Mouse (Mus musculus): ENCODE data around the gene Adk. TPM values are rescaled to one million over a fixed set of nuclear protein-coding genes. Genes with fewer than 3 reads are reported as not detected.

The Adk gene
- polyA plus RNA-seq, 1 experiment: 18.5 TPM

GRCm38 (mm10) chr14:21237051-21237450 lies 184.7 kb downstream of the Adk start:
- no peaks in the 10 kb centered on the region for H3K36me3 ChIP-seq (ENCODE audit: control insufficient read depth, insufficient read depth, low read length)
- TF ChIP-seq POLR2A (IDR thresholded peaks at IDR 0.05; ENCODE audit: control insufficient read depth, extremely low read depth, insufficient read depth, low read length, poor library complexity) (no peak), CTCF (IDR thresholded peaks at IDR 0.05; ENCODE audit: borderline replicate concordance, control insufficient read depth, extremely low read depth, insufficient read depth, low read length, poor library complexity) (no peak)
- WGBS: 96% methylated on average over 2 of the region's 2 CpGs
- H3K4me1 ChIP-seq (replicated peaks; ENCODE audit: control insufficient read depth, insufficient read depth, low read length): no peaks in the 10 kb centered on the region
- no peak overlapping the region for H3K27ac ChIP-seq (ENCODE audit: control insufficient read depth, insufficient read depth, low read length)
- DNase-seq: no peak
- H3K4me3 ChIP-seq (ENCODE audit: control insufficient read depth, insufficient read depth, low read length): no peak overlapping the region
- H3K27me3 ChIP-seq (ENCODE audit: control insufficient read depth, insufficient read depth, low read length): no peaks in the 10 kb centered on the region

GRCm38 (mm10) chr14:21241105-21241504 lies 188.7 kb downstream of the Adk start:
- no peak for TF ChIP-seq CTCF (IDR thresholded peaks at IDR 0.05; ENCODE audit: borderline replicate concordance, control insufficient read depth, extremely low read depth, insufficient read depth, low read length, poor library complexity)
- TF ChIP-seq POLR2A (IDR thresholded peaks at IDR 0.05; ENCODE audit: control insufficient read depth, extremely low read depth, insufficient read depth, low read length, poor library complexity): no peak
- Histone ChIP-seq H3K36me3 (ENCODE audit: control insufficient read depth, insufficient read depth, low read length) (no peaks in the 10 kb centered on the region), H3K4me3 (ENCODE audit: control insufficient read depth, insufficient read depth, low read length) (no peak overlapping the region), H3K4me1 (replicated peaks; ENCODE audit: control insufficient read depth, insufficient read depth, low read length) (no peaks in the 10 kb centered on the region), H3K27me3 (ENCODE audit: control insufficient read depth, insufficient read depth, low read length) (no peaks in the 10 kb centered on the region), H3K27ac (ENCODE audit: control insufficient read depth, insufficient read depth, low read length) (no peak overlapping the region)
- DNase-seq: no peak
- WGBS: 97% methylated on average over 5 of the region's 5 CpGs

- no peaks in the 10 kb centered on the region for H3K27me3 ChIP-seq (ENCODE audit: control insufficient read depth, insufficient read depth, low read length)
- no peak overlapping the region for H3K4me3 ChIP-seq (ENCODE audit: control insufficient read depth, insufficient read depth, low read length)
- H3K27ac ChIP-seq (ENCODE audit: control insufficient read depth, insufficient read depth, low read length): no peak overlapping the region
- DNase-seq: no peak
- WGBS: 96% methylated on average over 5 of the region's 5 CpGs
- TF ChIP-seq POLR2A (IDR thresholded peaks at IDR 0.05; ENCODE audit: control insufficient read depth, extremely low read depth, insufficient read depth, low read length, poor library complexity) (no peak), CTCF (IDR thresholded peaks at IDR 0.05; ENCODE audit: borderline replicate concordance, control insufficient read depth, extremely low read depth, insufficient read depth, low read length, poor library complexity) (no peak)
- H3K4me1 ChIP-seq (replicated peaks; ENCODE audit: control insufficient read depth, insufficient read depth, low read length): no peaks in the 10 kb centered on the region
- no peaks in the 10 kb centered on the region for H3K36me3 ChIP-seq (ENCODE audit: control insufficient read depth, insufficient read depth, low read length)
Observed at GRCm38 (mm10) chr14:21251386-21251785, 199.0 kb downstream of the Adk start.

DNA sequence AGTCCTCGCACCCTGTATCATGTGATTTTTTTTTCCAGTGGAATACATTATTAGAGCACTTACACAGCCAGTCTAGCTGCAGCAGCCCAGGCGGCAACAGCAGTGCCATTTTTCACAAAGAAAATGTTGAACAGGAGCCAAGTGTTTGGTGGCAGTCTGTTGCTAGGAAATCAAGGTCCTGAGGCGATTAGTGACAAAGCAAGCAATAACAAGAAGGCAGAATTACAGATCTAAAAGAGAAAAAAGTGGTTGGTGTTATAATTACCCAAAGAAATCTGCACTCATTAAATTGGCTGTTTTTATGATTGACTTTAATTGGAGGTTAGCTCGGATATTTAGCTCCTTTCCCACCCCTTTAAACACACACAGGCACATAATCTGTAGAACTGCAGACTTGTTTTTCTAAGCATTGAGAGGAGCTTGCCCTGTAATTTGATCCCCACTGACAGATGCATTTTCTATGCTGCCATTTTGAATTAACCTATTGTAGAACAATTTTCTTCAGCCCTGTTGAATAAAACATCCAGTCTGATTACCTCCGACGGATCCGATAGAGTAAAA lies 200.0 kb downstream of the Adk start:
- 94% methylated on average over 7 of the region's 7 CpGs for WGBS
- TF ChIP-seq CTCF (IDR thresholded peaks at IDR 0.05; ENCODE audit: borderline replicate concordance, control insufficient read depth, extremely low read depth, insufficient read depth, low read length, poor library complexity) (no peak), POLR2A (IDR thresholded peaks at IDR 0.05; ENCODE audit: control insufficient read depth, extremely low read depth, insufficient read depth, low read length, poor library complexity) (no peak)
- no peak for DNase-seq

GRCm38 (mm10) chr14:21253321-21253992 lies 201.1 kb downstream of the Adk start:
- no peak overlapping the region for H3K4me3 ChIP-seq (ENCODE audit: control insufficient read depth, insufficient read depth, low read length)
- no peak for DNase-seq
- no peaks in the 10 kb centered on the region for H3K4me1 ChIP-seq (replicated peaks; ENCODE audit: control insufficient read depth, insufficient read depth, low read length)
- TF ChIP-seq CTCF (IDR thresholded peaks at IDR 0.05; ENCODE audit: borderline replicate concordance, control insufficient read depth, extremely low read depth, insufficient read depth, low read length, poor library complexity) (no peak), POLR2A (IDR thresholded peaks at IDR 0.05; ENCODE audit: control insufficient read depth, extremely low read depth, insufficient read depth, low read length, poor library complexity) (no peak)
- H3K27me3 ChIP-seq (ENCODE audit: control insufficient read depth, insufficient read depth, low read length): no peaks in the 10 kb centered on the region
- 97% methylated on average over 5 of the region's 5 CpGs for WGBS
- no peak overlapping the region for H3K27ac ChIP-seq (ENCODE audit: control insufficient read depth, insufficient read depth, low read length)
- H3K36me3 ChIP-seq (ENCODE audit: control insufficient read depth, insufficient read depth, low read length): no peaks in the 10 kb centered on the region

More for the DNA sequence above, 200.0 kb downstream of the Adk start:
- Histone ChIP-seq H3K27ac (ENCODE audit: control insufficient read depth, insufficient read depth, low read length) (no peak overlapping the region), H3K27me3 (ENCODE audit: control insufficient read depth, insufficient read depth, low read length) (no peaks in the 10 kb centered on the region), H3K36me3 (ENCODE audit: control insufficient read depth, insufficient read depth, low read length) (no peaks in the 10 kb centered on the region), H3K4me3 (ENCODE audit: control insufficient read depth, insufficient read depth, low read length) (no peak overlapping the region), H3K4me1 (replicated peaks; ENCODE audit: control insufficient read depth, insufficient read depth, low read length) (no peaks in the 10 kb centered on the region)

GRCm38 (mm10) chr14:21253993-21254339 lies 201.6 kb downstream of the Adk start:
- H3K4me3 ChIP-seq (ENCODE audit: control insufficient read depth, insufficient read depth, low read length): no peak overlapping the region

More at GRCm38 (mm10) chr14:21253993-21254339, 201.6 kb downstream of the Adk start:
- Histone ChIP-seq H3K4me1 (replicated peaks; ENCODE audit: control insufficient read depth, insufficient read depth, low read length) (no peaks in the 10 kb centered on the region), H3K27ac (ENCODE audit: control insufficient read depth, insufficient read depth, low read length) (no peak overlapping the region), H3K36me3 (ENCODE audit: control insufficient read depth, insufficient read depth, low read length) (no peaks in the 10 kb centered on the region), H3K27me3 (ENCODE audit: control insufficient read depth, insufficient read depth, low read length) (no peaks in the 10 kb centered on the region)
- 87% methylated on average over 2 of the region's 2 CpGs for WGBS
- no peak for DNase-seq
- no peak for TF ChIP-seq POLR2A (IDR thresholded peaks at IDR 0.05; ENCODE audit: control insufficient read depth, extremely low read depth, insufficient read depth, low read length, poor library complexity)
- TF ChIP-seq CTCF (IDR thresholded peaks at IDR 0.05; ENCODE audit: borderline replicate concordance, control insufficient read depth, extremely low read depth, insufficient read depth, low read length, poor library complexity): no peak

All from thymus, adult 2 months (tissue).